Mouse (Mus musculus) ES-Bruce4 (cell line): ENCODE data around the gene Itga9. TPM values are rescaled to one million over a fixed set of nuclear protein-coding genes. Genes with fewer than 3 reads are reported as not detected.

Source experiments
- H3K27ac ChIP-seq: 2 replicates; pipeline ENCODE4 v1.5.1; 2012; ENCODE audit warnings: low read length, inconsistent platforms; ENCODE audit not compliant: insufficient read depth
- H3K27me3 ChIP-seq: 2 replicates; pipeline ENCODE4 v1.6.1; 2012; ENCODE audit warnings: mild to moderate bottlenecking, low read length, inconsistent platforms; ENCODE audit not compliant: control insufficient read depth, poor library complexity, insufficient read depth, severe bottlenecking
- H3K36me3 ChIP-seq: 2 replicates; pipeline ENCODE4 v1.6.1; 2012; ENCODE audit warnings: inconsistent platforms, mild to moderate bottlenecking, low read length, moderate library complexity; ENCODE audit not compliant: control insufficient read depth, poor library complexity, insufficient read depth, severe bottlenecking
- H3K4me1 ChIP-seq: one replicate; pipeline ENCODE4 v1.8.1; 2011; ENCODE audit warnings: low read length; ENCODE audit not compliant: control insufficient read depth, insufficient read depth
- H3K4me3 ChIP-seq: 2 replicates; pipeline ENCODE4 v1.5.1; 2011; ENCODE audit warnings: low read depth, mild to moderate bottlenecking, low read length
- H3K9ac ChIP-seq: 2 replicates; pipeline ENCODE4 v1.6.1; 2012; ENCODE audit warnings: low read depth, mild to moderate bottlenecking, inconsistent platforms; ENCODE audit not compliant: poor library complexity, severe bottlenecking
- H3K9me3 ChIP-seq: replicated peaks from 2 replicates; pipeline ENCODE4 v1.6.1; 2012; ENCODE audit warnings: mild to moderate bottlenecking, low read length, inconsistent platforms; ENCODE audit not compliant: control insufficient read depth, poor library complexity, insufficient read depth, severe bottlenecking
- CTCF ChIP-seq: IDR thresholded peaks from one replicate; pipeline ENCODE4 v1.8.1; 2011; ENCODE audit warnings: low read depth, low read length
- EP300 ChIP-seq: IDR thresholded peaks from 2 replicates; pipeline ENCODE4 v1.6.1; 2011; ENCODE audit warnings: low read depth, low read length; ENCODE audit not compliant: insufficient read depth
- POLR2A ChIP-seq: IDR thresholded peaks from one replicate; pipeline ENCODE4 v1.8.1; 2011; ENCODE audit warnings: low read length; ENCODE audit not compliant: insufficient read depth
- polyA plus RNA-seq: library from polyadenylated mRNA; stranded (reverse); fragments of >200 nt; gene quantifications from 2 replicates; pipeline ENCODE4 v1.2.4, GENCODE M21; 2011; ENCODE audit warnings: low read depth; ENCODE audit not compliant: missing spikeins, insufficient read depth, insufficient read length

The Itga9 gene
- polyA plus RNA-seq, 1 experiment, result 5.2 TPM

- H3K9me3 ChIP-seq, result 0 out of 2 replicates have a peak, but pooled peaks cover 2% of the 10 kb centered on the region
- no peaks in the 10 kb centered on the region for H3K27me3 ChIP-seq
- H3K9ac ChIP-seq, result no peak overlapping the region
- no peak overlapping the region for H3K27ac ChIP-seq
- TF ChIP-seq POLR2A, result no peak
- peak; percentile 40 for TF ChIP-seq CTCF
- no peaks in the 10 kb centered on the region for H3K4me1 ChIP-seq
- H3K4me3 ChIP-seq, result no peak overlapping the region
- no peaks in the 10 kb centered on the region for H3K36me3 ChIP-seq
Measured at GRCm38 (mm10) chr9:118871089-118871488, 264.6 kb downstream of the Itga9 start.

- Histone ChIP-seq H3K4me3 (no peak overlapping the region), H3K36me3 (no peaks in the 10 kb centered on the region), H3K4me1 (no peaks in the 10 kb centered on the region), H3K27me3 (no peaks in the 10 kb centered on the region), H3K27ac (no peak overlapping the region), H3K9me3 (0 out of 2 replicates have a peak, but pooled peaks cover 2% of the 10 kb centered on the region), H3K9ac (no peak overlapping the region)
- TF ChIP-seq CTCF, result no peak
- TF ChIP-seq POLR2A, result no peak
- no peak for TF ChIP-seq EP300
Measured at GRCm38 (mm10) chr9:118873031-118873430, 266.5 kb downstream of the Itga9 start.

- no peak for TF ChIP-seq EP300
- no peak for TF ChIP-seq POLR2A
- TF ChIP-seq CTCF, result no peak
- Histone ChIP-seq H3K27ac (no peak overlapping the region), H3K9ac (no peak overlapping the region), H3K4me3 (no peak overlapping the region), H3K9me3 (0 out of 2 replicates have a peak, but pooled peaks cover 2% of the 10 kb centered on the region), H3K36me3 (no peaks in the 10 kb centered on the region), H3K27me3 (no peaks in the 10 kb centered on the region), H3K4me1 (no peaks in the 10 kb centered on the region)
Measured at GRCm38 (mm10) chr9:118873596-118873995, 267.1 kb downstream of the Itga9 start.

GRCm38 (mm10) chr9:118875705-118876104, 269.2 kb downstream of the Itga9 start:
- no peak for TF ChIP-seq EP300
- no peak for TF ChIP-seq CTCF
- no peak for TF ChIP-seq POLR2A
- Histone ChIP-seq H3K27me3 (no peaks in the 10 kb centered on the region), H3K36me3 (no peaks in the 10 kb centered on the region), H3K9me3 (0 out of 2 replicates have a peak, but pooled peaks cover 2% of the 10 kb centered on the region), H3K4me3 (no peak overlapping the region), H3K27ac (no peak overlapping the region), H3K4me1 (no peaks in the 10 kb centered on the region), H3K9ac (no peak overlapping the region)

GRCm38 (mm10) chr9:118876902-118877301, 270.4 kb downstream of the Itga9 start:
- no peak overlapping the region for H3K27ac ChIP-seq

GRCm38 (mm10) chr9:118877365-118878008, 271.0 kb downstream of the Itga9 start:
- 0 out of 2 replicates have a peak, but pooled peaks cover 2% of the 10 kb centered on the region for H3K9me3 ChIP-seq
- no peaks in the 10 kb centered on the region for H3K4me1 ChIP-seq
- no peak overlapping the region for H3K9ac ChIP-seq
- TF ChIP-seq POLR2A, result no peak
- TF ChIP-seq CTCF, result no peak
- no peak for TF ChIP-seq EP300
- H3K36me3 ChIP-seq, result no peaks in the 10 kb centered on the region
- no peak overlapping the region for H3K27ac ChIP-seq
- no peak overlapping the region for H3K4me3 ChIP-seq
- H3K27me3 ChIP-seq, result no peaks in the 10 kb centered on the region

More at GRCm38 (mm10) chr9:118876902-118877301, 270.4 kb downstream of the Itga9 start:
- Histone ChIP-seq H3K27me3 (no peaks in the 10 kb centered on the region), H3K4me1 (no peaks in the 10 kb centered on the region), H3K9me3 (0 out of 2 replicates have a peak, but pooled peaks cover 2% of the 10 kb centered on the region), H3K4me3 (no peak overlapping the region), H3K36me3 (no peaks in the 10 kb centered on the region), H3K9ac (no peak overlapping the region)
- no peak for TF ChIP-seq EP300
- TF ChIP-seq POLR2A, result no peak
- no peak for TF ChIP-seq CTCF
